Mouse (Mus musculus) CH12.LX (cell line): ENCODE results near the gene Sgpp2.

Source experiments
- CTCF ChIP-seq, 2 experiments: IDR thresholded peaks in 1 of 2; conservative IDR thresholded peaks in 1 of 2; 2 replicates each; pipeline ENCODE4 v1.5.1; 2011 to 2012; ENCODE audit warnings: low read depth in 2 of 2, low read length in 2 of 2, improper control_type of control experiment in 1 of 2, inconsistent platforms in 1 of 2, mild to moderate bottlenecking in 1 of 2, moderate library complexity in 1 of 2
- ELF1 ChIP-seq: IDR thresholded peaks from 2 replicates; pipeline ENCODE4 v1.6.1; 2014; ENCODE audit warnings: low read depth, mild to moderate bottlenecking, inconsistent platforms, low read length, improper control_type of control experiment
- JUN ChIP-seq: IDR thresholded peaks from 2 replicates; pipeline ENCODE4 v1.6.1; 2011; ENCODE audit warnings: low read depth, mild to moderate bottlenecking, low read length, improper control_type of control experiment, moderate library complexity; ENCODE audit not compliant: insufficient read depth
- MAFK ChIP-seq: IDR thresholded peaks from 2 replicates; pipeline ENCODE4 v1.6.1; 2011; ENCODE audit warnings: low read length, improper control_type of control experiment; ENCODE audit not compliant: insufficient replicate concordance
- MXI1 ChIP-seq: IDR thresholded peaks from 2 replicates; pipeline ENCODE4 v1.6.1; 2011; ENCODE audit warnings: mild to moderate bottlenecking, low read depth, low read length, improper control_type of control experiment
- PAX5 ChIP-seq: IDR thresholded peaks from 2 replicates; pipeline ENCODE4 v1.6.1; 2012; ENCODE audit warnings: low read length, inconsistent platforms, mixed read lengths
- POLR2A ChIP-seq: IDR thresholded peaks from 2 replicates; pipeline ENCODE4 v1.6.1; 2011; ENCODE audit warnings: low read depth, mild to moderate bottlenecking, improper control_type of control experiment, low read length
- USF1 ChIP-seq: IDR thresholded peaks from 2 replicates; pipeline ENCODE4 v1.6.1; 2014; ENCODE audit warnings: low read depth, mild to moderate bottlenecking, inconsistent platforms, low read length, improper control_type of control experiment
- ZNF384 ChIP-seq: IDR thresholded peaks from 2 replicates; pipeline ENCODE4 v1.6.1; 2012; ENCODE audit warnings: low read depth, low read length, improper control_type of control experiment, inconsistent platforms

DNA sequence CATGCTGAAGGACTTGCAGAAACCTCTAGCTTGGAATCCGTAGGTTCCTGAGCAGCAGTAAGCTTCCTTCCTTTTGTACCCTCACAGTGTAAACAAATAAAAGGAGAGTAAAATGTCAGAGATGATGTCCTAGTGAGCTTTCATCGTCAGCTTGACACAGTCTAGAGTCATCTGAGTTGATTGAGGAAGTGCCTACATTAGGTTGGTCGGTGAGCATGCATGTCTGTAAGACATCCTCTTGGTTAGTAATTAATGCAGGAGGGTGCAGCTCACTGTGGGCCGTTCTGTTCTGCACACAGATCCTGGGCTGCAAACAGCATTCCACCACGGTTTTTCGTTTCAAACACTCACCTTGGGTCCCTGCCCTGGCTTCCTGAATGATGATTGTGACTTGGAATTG, 60.0 kb downstream of the Sgpp2 start:
- no peak for TF ChIP-seq ZNF384
- no peak for TF ChIP-seq USF1
- no peak for TF ChIP-seq POLR2A
- no peak for TF ChIP-seq CTCF (conservative IDR thresholded peaks at IDR 0.05 in 1 of 2, IDR thresholded peaks at IDR 0.05 in 1 of 2; ENCODE audit: low read depth in 2 of 2, low read length in 2 of 2)
- TF ChIP-seq JUN, result no peak
- TF ChIP-seq PAX5, result no peak
- no peak for TF ChIP-seq MXI1
- no peak for TF ChIP-seq MAFK
- TF ChIP-seq ELF1, result no peak
